Mouse (Mus musculus) heart, adult 2 months (tissue): Measurements from ENCODE around the gene Mief1. TPM values are rescaled to one million over a fixed set of nuclear protein-coding genes. Genes with fewer than 3 reads are reported as not detected.

Source experiments
- DNase-seq, 2 experiments: peaks; one replicate each; pipeline ENCODE4 v3.0.0; 2021
- H3K27ac ChIP-seq: fragments of 200-600 bp; 2 replicates; pipeline ENCODE4 v1.8.1; 2022
- H3K27me3 ChIP-seq: fragments of 200-500 bp; 2 replicates; pipeline ENCODE4 v1.6.1; 2012; ENCODE audit warnings: mild to moderate bottlenecking, low read length, inconsistent platforms, mixed read lengths; ENCODE audit not compliant: control insufficient read depth, insufficient read depth
- H3K36me3 ChIP-seq: fragments of 200-500 bp; 2 replicates; pipeline ENCODE4 v1.6.1; 2012; ENCODE audit warnings: low read length, inconsistent platforms; ENCODE audit not compliant: control insufficient read depth, insufficient read depth
- H3K4me1 ChIP-seq: fragments of 200-500 bp; 2 replicates; pipeline ENCODE4 v1.6.1; 2011; ENCODE audit warnings: low read length; ENCODE audit not compliant: control insufficient read depth, insufficient read depth
- H3K4me3 ChIP-seq: fragments of 200-600 bp; 2 replicates; pipeline ENCODE4 v1.8.1; 2022
- H3K79me2 ChIP-seq: fragments of 200-500 bp; replicated peaks from 2 replicates; pipeline ENCODE4 v1.6.1; 2012; ENCODE audit warnings: mild to moderate bottlenecking, inconsistent platforms, low read length, moderate library complexity, mixed read lengths; ENCODE audit not compliant: control insufficient read depth, insufficient read depth
- H3K9ac ChIP-seq: fragments of 200-500 bp; 2 replicates; pipeline ENCODE4 v1.6.1; 2012; ENCODE audit warnings: low read depth, mild to moderate bottlenecking, control low read depth, inconsistent platforms, low read length, mixed read lengths
- CTCF ChIP-seq: fragments of 200-600 bp; IDR thresholded peaks from 2 replicates; pipeline ENCODE4 v1.8.1; 2022; ENCODE audit warnings: antibody characterized with exemption, mild to moderate bottlenecking, moderate library complexity
- EP300 ChIP-seq: fragments of 200-500 bp; IDR thresholded peaks from 2 replicates; pipeline ENCODE4 v1.6.1; 2011; ENCODE audit warnings: low read depth, low read length, control low read depth; ENCODE audit not compliant: insufficient read depth
- POLR2A ChIP-seq: fragments of 200-500 bp; IDR thresholded peaks from 2 replicates; pipeline ENCODE4 v1.6.1; 2011; ENCODE audit warnings: mild to moderate bottlenecking, low read depth, low read length, control low read depth; ENCODE audit not compliant: insufficient read depth
- WGBS: fragments of 180-500 bp; shearing (Covaris S2); methylation state at CpG from one replicate; pipeline ENCODE4 v1.1.7; 2018; 5-methylcytosine and 5-hydroxymethylcytosine counted together
- intact Hi-C: fragments of 180-260 bp; cut with DNase I; formaldehyde crosslinking; loops from one replicate; pipeline ENCODE4 v1.15.1; 2025
- polyA plus RNA-seq: library from polyadenylated mRNA; depleted of rRNA; stranded (reverse); fragments of >200 nt; gene quantifications from 2 replicates; pipeline ENCODE4 v1.2.3, GENCODE M21; 2012
- total RNA-seq, 2 experiments: library from RNA; stranded (reverse); gene quantifications; 2 replicates each; pipeline ENCODE4 v1.2.3; 2021

Mief1 gene
- total and polyA plus RNA-seq, 3 experiments: 12.2 to 29.5 (median 27.0) TPM

GRCm38 (mm10) chr15:80215716-80216479 is 17.9 kb upstream of the Mief1 start:
- Histone ChIP-seq H3K36me3 (no peaks in the 10 kb centered on the region), H3K9ac (no peak overlapping the region), H3K27ac (no peak overlapping the region), H3K79me2 (no peaks in the 10 kb centered on the region), H3K4me1 (no peaks in the 10 kb centered on the region), H3K4me3 (no peak overlapping the region), H3K27me3 (no peaks in the 10 kb centered on the region)
- peak in 1 of 2 experiments; percentile 37 for DNase-seq
- intact Hi-C loops: no loop called here
- 19% methylated on average over 10 of the region's 10 CpGs for WGBS
- TF ChIP-seq EP300 (no peak), CTCF (peak; percentile 61), POLR2A (no peak)

GRCm38 (mm10) chr15:80216480-80216820 is 17.4 kb upstream of the Mief1 start:
- H3K27me3 ChIP-seq: no peaks in the 10 kb centered on the region
- TF ChIP-seq POLR2A (no peak), CTCF (no peak), EP300 (no peak)
- H3K4me1 ChIP-seq: no peaks in the 10 kb centered on the region
- intact Hi-C loops: no loop called here
- 54% methylated on average over 9 of the region's 9 CpGs for WGBS
- H3K36me3 ChIP-seq: no peaks in the 10 kb centered on the region
- no peak overlapping the region for H3K9ac ChIP-seq
- no peak overlapping the region for H3K27ac ChIP-seq
- H3K4me3 ChIP-seq: no peak overlapping the region
- no peaks in the 10 kb centered on the region for H3K79me2 ChIP-seq
- DNase-seq: no peak

- H3K27me3 ChIP-seq: no peaks in the 10 kb centered on the region
- WGBS: 88% methylated on average over 10 of the region's 10 CpGs
- no peak overlapping the region for H3K4me3 ChIP-seq
- TF ChIP-seq POLR2A: no peak
- no peak for TF ChIP-seq EP300
- no peak for TF ChIP-seq CTCF
- H3K79me2 ChIP-seq: no peaks in the 10 kb centered on the region
- intact Hi-C loops: no loop called here
- H3K9ac ChIP-seq: no peak overlapping the region
- H3K4me1 ChIP-seq: no peaks in the 10 kb centered on the region
- H3K36me3 ChIP-seq: no peaks in the 10 kb centered on the region
- DNase-seq: no peak
- H3K27ac ChIP-seq: no peak overlapping the region
Observed at GRCm38 (mm10) chr15:80217476-80217875, 16.3 kb upstream of the Mief1 start.

- Histone ChIP-seq H3K4me3 (no peak overlapping the region), H3K79me2 (no peaks in the 10 kb centered on the region), H3K27me3 (no peaks in the 10 kb centered on the region), H3K36me3 (no peaks in the 10 kb centered on the region), H3K27ac (no peak overlapping the region), H3K4me1 (no peaks in the 10 kb centered on the region), H3K9ac (no peak overlapping the region)
- 27% methylated on average over 14 of the region's 14 CpGs for whole genome bisulfite sequencing
- TF ChIP-seq CTCF (no peak), POLR2A (no peak), EP300 (no peak)
- intact Hi-C loops: no loop called here
- peak in 1 of 2 experiments; percentile 13 for DNase-seq
Observed at GRCm38 (mm10) chr15:80219211-80219610, 14.6 kb upstream of the Mief1 start.

- Histone ChIP-seq H3K36me3 (no peaks in the 10 kb centered on the region), H3K4me3 (no peak overlapping the region), H3K9ac (no peak overlapping the region), H3K27ac (no peak overlapping the region), H3K4me1 (no peaks in the 10 kb centered on the region), H3K79me2 (no peaks in the 10 kb centered on the region), H3K27me3 (no peaks in the 10 kb centered on the region)
- DNase-seq: no peak
- 60% methylated on average over 4 of the region's 4 CpGs for WGBS
- TF ChIP-seq POLR2A (no peak), CTCF (no peak), EP300 (no peak)
- intact Hi-C loops: loop anchor here (10.0 kb wide), 1 partner anchor 275 kb away; no protein-coding TSS in a partner anchor
Observed at GRCm38 (mm10) chr15:80219705-80220657, 13.8 kb upstream of the Mief1 start.
